Mouse (Mus musculus) stomach, embryonic 14.5 days (tissue): ENCODE results near the gene Frmd4a. TPM values are rescaled to one million over a fixed set of nuclear protein-coding genes. Genes with fewer than 3 reads are reported as not detected.
"Not testable (repeated sequence)": the region's sequence is repeated elsewhere in the genome, so short reads cannot be mapped to it uniquely, and the experiment has no call there.

ENCODE experiments used
- ATAC-seq: fragments of 200-750 bp; cut with Nextera tagmentation; 2 replicates; pipeline ENCODE4 v1.8.0; 2017; ENCODE audit warnings: low read depth, moderate TSS enrichment; ENCODE audit not compliant: insufficient number of reproducible peaks, insufficient read depth, low FRiP score
- H3K27ac ChIP-seq: fragments of 300-500 bp; sonication (generic); 2 replicates; pipeline ENCODE4 v1.5.1; 2014; ENCODE audit warnings: mild to moderate bottlenecking, low read length, moderate library complexity, mixed read lengths
- H3K27me3 ChIP-seq: fragments of 300-500 bp; sonication (generic); 2 replicates; pipeline ENCODE4 v1.6.1; 2014; ENCODE audit warnings: low read length, control low read depth, mixed read lengths; ENCODE audit not compliant: control insufficient read depth, insufficient read depth
- H3K36me3 ChIP-seq: fragments of 300-500 bp; sonication (generic); 2 replicates; pipeline ENCODE4 v1.6.1; 2014; ENCODE audit warnings: mild to moderate bottlenecking, control low read depth, low read length, moderate library complexity, mixed read lengths; ENCODE audit not compliant: control insufficient read depth, insufficient read depth
- H3K4me1 ChIP-seq: fragments of 300-500 bp; sonication (generic); 2 replicates; pipeline ENCODE4 v1.6.1; 2014; ENCODE audit warnings: low read length, control low read depth, mixed read lengths; ENCODE audit not compliant: control insufficient read depth, insufficient read depth
- H3K4me2 ChIP-seq: fragments of 300-500 bp; sonication (generic); replicated peaks from 2 replicates; pipeline ENCODE4 v1.6.1; 2014; ENCODE audit warnings: low read depth, low read length, control low read depth
- H3K4me3 ChIP-seq: fragments of 300-500 bp; sonication (generic); 2 replicates; pipeline ENCODE4 v1.5.1; 2014; ENCODE audit warnings: low read depth, low read length, control low read depth
- H3K9ac ChIP-seq: fragments of 300-500 bp; sonication (generic); replicated peaks from 2 replicates; pipeline ENCODE4 v1.6.1; 2014; ENCODE audit warnings: low read depth, mild to moderate bottlenecking, control low read depth, low read length, moderate library complexity, mixed read lengths
- H3K9me3 ChIP-seq: fragments of 300-500 bp; sonication (generic); 2 replicates; pipeline ENCODE4 v1.6.1; 2016; ENCODE audit warnings: low read depth, low read length, control low read depth; ENCODE audit not compliant: control insufficient read depth
- WGBS: fragments of 180-500 bp; shearing (Covaris S2); extraction: QIAGEN DNeasy Blood & Tissue Kit; methylation state at CpG from one replicate; pipeline ENCODE4 v1.1.7; 2014; 5-methylcytosine and 5-hydroxymethylcytosine counted together
- polyA plus RNA-seq: library from polyadenylated mRNA; unstranded; fragments of >200 nt; fragmentation: Nextera tagmentation; extraction: Ambion mirVana; gene quantifications from 2 replicates; pipeline ENCODE4 v1.2.1, GENCODE M21; 2014

The Frmd4a gene
- polyA plus RNA-seq, 1 experiment from 2014 or later = 42.4 TPM

DNA sequence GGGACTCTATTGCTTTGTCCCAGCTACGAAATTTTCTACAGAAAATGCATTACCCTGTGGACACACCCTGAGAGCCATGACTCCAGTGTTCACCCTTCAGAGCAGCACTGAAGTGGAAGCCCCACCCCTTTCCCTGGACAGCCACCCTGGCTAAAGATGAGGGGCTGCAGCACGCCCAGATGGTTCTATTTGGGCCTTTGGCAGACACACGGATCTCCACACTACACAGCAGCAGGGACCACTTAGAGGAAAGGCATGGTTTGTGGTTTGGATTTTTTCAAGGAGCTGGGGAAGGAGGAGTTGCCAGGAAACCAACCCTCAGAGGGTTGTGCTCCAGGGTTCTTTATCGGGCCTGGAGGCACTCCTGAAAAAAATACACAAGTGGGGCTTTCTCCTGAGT, 539.9 kb downstream of the Frmd4a start:
- H3K4me3 ChIP-seq = no peak overlapping the region
- H3K36me3 ChIP-seq = no peaks in the 10 kb centered on the region
- no peaks in the 10 kb centered on the region for H3K27me3 ChIP-seq
- H3K4me2 ChIP-seq = no peak overlapping the region
- peaks cover 41% of the 10 kb centered on the region for H3K4me1 ChIP-seq
- 30% methylated on average over 4 of the region's 4 CpGs for WGBS
- H3K9ac ChIP-seq = no peak overlapping the region
- peak overlapping the region; percentile 96; the same call in 1 of the 2 replicates for H3K27ac ChIP-seq
- H3K9me3 ChIP-seq = no peaks in the 10 kb centered on the region
- no peak for ATAC-seq

- no peaks in the 10 kb centered on the region for H3K27me3 ChIP-seq
- H3K27ac ChIP-seq = peak overlapping the region; percentile 96
- peak overlapping the region; percentile 39 for H3K4me3 ChIP-seq
- H3K4me1 ChIP-seq = peaks cover 48% of the 10 kb centered on the region
- WGBS = 14% methylated on average over 8 of the region's 8 CpGs
- H3K9me3 ChIP-seq = no peaks in the 10 kb centered on the region
- peak overlapping the region; percentile 76 for H3K4me2 ChIP-seq
- no peaks in the 10 kb centered on the region for H3K36me3 ChIP-seq
- H3K9ac ChIP-seq = peak overlapping the region; percentile 41
- no peak for ATAC-seq
Measured at GRCm38 (mm10) chr2:4558651-4559203, 541.2 kb downstream of the Frmd4a start.

- Histone ChIP-seq H3K4me1 (peaks cover 48% of the 10 kb centered on the region), H3K9me3 (no peaks in the 10 kb centered on the region), H3K36me3 (no peaks in the 10 kb centered on the region), H3K27me3 (no peaks in the 10 kb centered on the region), H3K4me3 (peak overlapping the region; percentile 39), H3K4me2 (peak overlapping the region; percentile 76), H3K9ac (peak overlapping the region; percentile 41), H3K27ac (peak overlapping the region; percentile 96)
- under 1% methylated on average over 27 of the region's 27 CpGs for WGBS
- peak; percentile 84 for ATAC-seq
Measured at GRCm38 (mm10) chr2:4559211-4559882, 541.8 kb downstream of the Frmd4a start.

GRCm38 (mm10) chr2:4559883-4560247, 542.3 kb downstream of the Frmd4a start:
- Histone ChIP-seq H3K4me3 (peak overlapping the region; percentile 39), H3K4me1 (peaks cover 48% of the 10 kb centered on the region), H3K27ac (peak overlapping the region; percentile 96), H3K4me2 (peak overlapping the region; percentile 76), H3K27me3 (no peaks in the 10 kb centered on the region), H3K9me3 (no peaks in the 10 kb centered on the region), H3K36me3 (no peaks in the 10 kb centered on the region), H3K9ac (peak overlapping the region; percentile 41)
- peak; percentile 28 for ATAC-seq
- WGBS = 0% methylated on average over 8 of the region's 8 CpGs

DNA sequence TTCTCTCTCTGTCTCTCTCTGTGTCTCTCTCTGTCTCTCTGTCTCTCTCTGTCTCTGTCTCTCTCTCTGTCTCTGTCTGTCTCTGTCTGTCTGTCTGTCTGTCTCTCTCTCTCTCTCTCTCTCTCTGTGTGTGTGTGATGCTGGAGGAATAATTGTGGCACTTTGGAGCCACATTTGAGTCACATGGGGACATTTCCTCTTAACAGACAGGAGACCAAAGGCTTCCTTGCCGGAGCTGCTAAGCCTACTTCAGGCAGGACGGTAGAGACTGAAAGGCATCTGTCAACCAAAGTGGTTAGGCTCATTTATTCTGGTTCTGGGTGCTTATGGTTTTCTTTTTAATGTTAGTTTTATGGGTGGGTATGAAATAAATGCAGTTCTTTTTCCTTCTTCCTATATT, 543.0 kb downstream of the Frmd4a start:
- H3K9ac ChIP-seq = peak overlapping the region; percentile 41
- H3K27me3 ChIP-seq, H3K36me3 ChIP-seq, H3K9me3 ChIP-seq, ATAC-seq: not testable (repeated sequence)
- H3K4me2 ChIP-seq = peak overlapping the region; percentile 76
- WGBS = 15% methylated on average over 2 of the region's 2 CpGs
- H3K4me1 ChIP-seq = peaks cover 48% of the 10 kb centered on the region
- H3K27ac ChIP-seq = peak overlapping the region; percentile 61; the same call in 1 of the 2 replicates
- peak overlapping the region; percentile 39 for H3K4me3 ChIP-seq

DNA sequence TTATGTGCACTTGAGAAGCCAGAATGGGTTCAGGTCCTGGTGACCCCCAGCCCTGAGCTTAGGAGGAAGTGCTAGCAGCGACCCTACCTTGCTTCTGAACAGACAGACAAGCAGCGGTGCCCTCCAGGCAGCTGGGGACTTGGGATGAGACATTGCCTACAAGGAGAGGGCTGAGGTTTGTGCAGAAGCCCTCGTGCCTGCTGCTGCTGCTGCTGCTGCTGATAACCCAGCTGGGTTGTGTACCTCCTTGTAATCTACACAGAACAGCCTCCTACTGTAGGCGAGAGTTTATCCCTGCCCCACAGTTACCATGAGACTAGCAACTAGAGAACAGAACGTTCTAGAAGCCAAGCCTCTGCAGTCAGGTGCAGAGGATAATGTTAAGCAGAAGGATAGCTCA, 543.7 kb downstream of the Frmd4a start:
- peak overlapping the region; percentile 39 for H3K4me3 ChIP-seq
- H3K27me3 ChIP-seq = no peaks in the 10 kb centered on the region
- H3K4me2 ChIP-seq = peak overlapping the region; percentile 76
- peak; percentile 30; the same call in 1 of the 2 replicates for ATAC-seq
- peaks cover 4% of the 10 kb centered on the region; the same call in 1 of the 2 replicates for H3K36me3 ChIP-seq
- H3K9me3 ChIP-seq = no peaks in the 10 kb centered on the region
- peaks cover 44% of the 10 kb centered on the region for H3K4me1 ChIP-seq
- 23% methylated on average over 5 of the region's 5 CpGs for WGBS
- peak overlapping the region; percentile 41 for H3K9ac ChIP-seq
- peak overlapping the region; percentile 61; the same call in 1 of the 2 replicates for H3K27ac ChIP-seq

DNA sequence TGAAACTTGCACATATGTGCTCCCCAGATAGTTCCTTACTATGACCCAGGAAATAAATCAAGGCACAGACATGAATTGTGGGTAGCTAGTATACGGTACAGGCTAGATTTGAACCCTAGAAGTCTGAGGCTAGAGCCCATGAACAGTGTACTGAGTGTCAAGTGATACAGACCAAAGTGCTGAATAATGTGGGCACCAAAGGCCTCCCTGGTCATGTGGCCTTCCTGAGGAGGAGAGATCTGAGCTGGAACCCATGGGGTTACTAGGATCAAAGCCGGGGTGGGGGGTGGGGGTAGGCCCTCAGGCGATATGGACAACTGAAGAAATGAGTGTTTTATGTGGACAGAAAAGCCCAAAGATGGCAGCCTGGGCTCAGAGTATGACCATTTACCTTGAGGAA, 544.9 kb downstream of the Frmd4a start:
- Histone ChIP-seq H3K4me3 (peak overlapping the region; percentile 39; the same call in 1 of the 2 replicates), H3K27me3 (no peaks in the 10 kb centered on the region), H3K9me3 (no peaks in the 10 kb centered on the region), H3K4me2 (peak overlapping the region; percentile 76), H3K4me1 (peaks cover 32% of the 10 kb centered on the region), H3K36me3 (peaks cover 8% of the 10 kb centered on the region; the same call in 1 of the 2 replicates), H3K27ac (no peak overlapping the region), H3K9ac (no peak overlapping the region)
- no peak for ATAC-seq
- 65% methylated on average over 3 of the region's 3 CpGs for WGBS

DNA sequence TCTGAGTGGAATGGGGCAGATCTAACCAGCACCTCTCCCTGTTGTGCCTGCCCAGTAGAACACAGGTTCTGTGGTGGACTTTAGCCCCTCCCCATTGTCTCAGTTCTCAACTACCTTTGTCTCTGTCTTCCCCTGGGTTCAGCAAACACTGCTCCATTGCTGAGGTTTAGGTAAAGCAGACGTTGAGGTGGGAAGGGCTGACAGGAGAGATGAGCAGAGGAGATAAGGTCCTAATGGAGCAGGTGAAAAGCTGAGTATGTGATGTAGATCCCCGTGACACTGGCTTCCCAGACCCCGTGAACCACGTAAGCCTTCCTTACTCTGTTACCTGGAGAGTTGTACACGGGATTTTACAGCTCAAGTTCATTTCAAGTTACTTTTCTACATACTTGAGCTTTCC, 545.3 kb downstream of the Frmd4a start:
- ATAC-seq = no peak
- peaks cover 29% of the 10 kb centered on the region for H3K4me1 ChIP-seq
- WGBS = 45% methylated on average over 5 of the region's 5 CpGs

More for the DNA sequence above, 545.3 kb downstream of the Frmd4a start:
- no peaks in the 10 kb centered on the region for H3K9me3 ChIP-seq
- peak overlapping the region; percentile 39; the same call in 1 of the 2 replicates for H3K4me3 ChIP-seq
- peaks cover 8% of the 10 kb centered on the region; the same call in 1 of the 2 replicates for H3K36me3 ChIP-seq
- H3K27ac ChIP-seq = no peak overlapping the region
- peak overlapping the region; percentile 76 for H3K4me2 ChIP-seq
- no peaks in the 10 kb centered on the region for H3K27me3 ChIP-seq
- H3K9ac ChIP-seq = no peak overlapping the region
